Mouse (Mus musculus) thymus, adult 2 months (tissue): ENCODE results near the gene Prkag2. TPM values are rescaled to one million over a fixed set of nuclear protein-coding genes. Genes with fewer than 3 reads are reported as not detected.

ENCODE experiments used
- DNase-seq: peaks from one replicate; pipeline ENCODE4 v3.0.0; 2021
- H3K27ac ChIP-seq: fragments of 200-500 bp; 2 replicates; pipeline ENCODE4 v1.5.1; 2012; ENCODE audit warnings: low read length, control low read depth; ENCODE audit not compliant: control insufficient read depth, insufficient read depth
- H3K27me3 ChIP-seq: fragments of 200-500 bp; 2 replicates; pipeline ENCODE4 v1.6.1; 2012; ENCODE audit warnings: mild to moderate bottlenecking, low read length, moderate library complexity, mixed read lengths; ENCODE audit not compliant: control insufficient read depth, insufficient read depth
- H3K36me3 ChIP-seq: fragments of 200-500 bp; 2 replicates; pipeline ENCODE4 v1.6.1; 2012; ENCODE audit warnings: mild to moderate bottlenecking, low read length, moderate library complexity; ENCODE audit not compliant: control insufficient read depth, insufficient read depth
- H3K4me1 ChIP-seq: fragments of 200-500 bp; replicated peaks from 2 replicates; pipeline ENCODE4 v1.6.1; 2012; ENCODE audit warnings: low read length; ENCODE audit not compliant: control insufficient read depth, insufficient read depth
- H3K4me3 ChIP-seq: fragments of 200-500 bp; 2 replicates; pipeline ENCODE4 v1.5.1; 2012; ENCODE audit warnings: mild to moderate bottlenecking, low read length, control low read depth, moderate library complexity; ENCODE audit not compliant: control insufficient read depth, insufficient read depth
- CTCF ChIP-seq: fragments of 200-500 bp; IDR thresholded peaks from 2 replicates; pipeline ENCODE4 v1.5.1; 2012; ENCODE audit warnings: mild to moderate bottlenecking, control low read depth, low read length, moderate library complexity, borderline replicate concordance; ENCODE audit not compliant: control insufficient read depth, poor library complexity, insufficient read depth; ENCODE audit errors: extremely low read depth
- POLR2A ChIP-seq: fragments of 200-500 bp; IDR thresholded peaks from 2 replicates; pipeline ENCODE4 v1.6.1; 2012; ENCODE audit warnings: mild to moderate bottlenecking, low read length, control low read depth, moderate library complexity; ENCODE audit not compliant: control insufficient read depth, poor library complexity, insufficient read depth; ENCODE audit errors: extremely low read depth
- WGBS: fragments of 180-500 bp; shearing (Covaris S2); methylation state at CpG from one replicate; pipeline ENCODE4 v1.1.7; 2018; 5-methylcytosine and 5-hydroxymethylcytosine counted together
- polyA plus RNA-seq: library from polyadenylated mRNA; depleted of rRNA; stranded (reverse); fragments of >200 nt; gene quantifications from 2 replicates; pipeline ENCODE4 v1.2.3, GENCODE M21; 2012

Gene Prkag2
- polyA plus RNA-seq, 1 experiment, result 23.5 TPM

DNA sequence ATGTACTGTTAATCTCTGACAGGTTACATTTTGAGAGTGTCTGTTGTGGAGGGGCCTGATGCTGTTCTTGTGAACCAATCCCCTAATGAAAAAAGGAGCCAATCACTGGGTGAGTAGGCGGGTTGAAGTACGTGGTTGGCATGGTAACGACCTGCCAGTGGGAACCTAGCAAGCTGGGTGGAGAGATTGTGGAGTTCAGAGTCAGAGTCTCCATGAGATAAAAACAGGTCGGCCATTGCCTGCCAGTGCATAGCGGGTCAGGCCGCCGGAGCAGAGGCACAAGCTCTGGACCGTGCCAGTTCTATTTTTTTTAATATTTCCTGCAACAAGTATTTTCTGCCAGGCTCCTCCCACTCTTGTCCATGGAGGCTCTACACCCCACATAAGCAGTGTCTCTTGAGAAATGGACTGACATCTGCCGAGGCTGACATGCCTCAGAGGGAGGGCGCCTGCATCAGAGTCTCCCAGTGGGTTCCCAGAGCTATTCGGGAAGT lies 230.6 kb downstream of the Prkag2 start:
- no peak for DNase-seq
- WGBS, result 96% methylated on average over 11 of the region's 11 CpGs
- Histone ChIP-seq H3K27ac (no peak overlapping the region), H3K4me1 (no peaks in the 10 kb centered on the region), H3K4me3 (no peak overlapping the region), H3K36me3 (no peaks in the 10 kb centered on the region; the same call in 1 of the 2 replicates), H3K27me3 (no peaks in the 10 kb centered on the region)
- no peak for TF ChIP-seq CTCF

DNA sequence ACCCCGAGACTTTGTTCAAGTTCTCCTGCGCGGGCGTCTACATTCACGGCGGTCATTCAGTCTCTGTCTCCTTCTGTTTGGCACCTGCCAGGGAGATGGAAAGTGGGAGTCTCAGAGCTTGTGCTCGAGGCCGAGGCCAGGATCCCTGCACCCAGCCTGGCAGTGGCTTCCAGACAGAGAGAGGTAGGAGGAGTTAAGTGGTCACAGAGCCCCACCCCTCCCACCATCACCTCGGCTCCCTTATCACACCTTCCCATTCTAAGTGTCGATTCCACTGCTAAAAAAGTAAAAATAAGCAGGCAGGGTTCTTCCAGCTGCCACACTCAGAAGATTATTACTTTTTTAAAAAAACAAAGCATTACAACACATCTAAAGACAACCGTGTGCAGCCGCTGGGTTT lies 236.6 kb downstream of the Prkag2 start:
- DNase-seq, result no peak
- H3K4me1 ChIP-seq, result no peaks in the 10 kb centered on the region
- WGBS, result 92% methylated on average over 12 of the region's 12 CpGs
- H3K27me3 ChIP-seq, result no peaks in the 10 kb centered on the region
- no peak overlapping the region for H3K4me3 ChIP-seq
- H3K27ac ChIP-seq, result no peak overlapping the region
- peaks cover 7% of the 10 kb centered on the region for H3K36me3 ChIP-seq
- TF ChIP-seq CTCF, result no peak
- TF ChIP-seq POLR2A, result no peak

DNA sequence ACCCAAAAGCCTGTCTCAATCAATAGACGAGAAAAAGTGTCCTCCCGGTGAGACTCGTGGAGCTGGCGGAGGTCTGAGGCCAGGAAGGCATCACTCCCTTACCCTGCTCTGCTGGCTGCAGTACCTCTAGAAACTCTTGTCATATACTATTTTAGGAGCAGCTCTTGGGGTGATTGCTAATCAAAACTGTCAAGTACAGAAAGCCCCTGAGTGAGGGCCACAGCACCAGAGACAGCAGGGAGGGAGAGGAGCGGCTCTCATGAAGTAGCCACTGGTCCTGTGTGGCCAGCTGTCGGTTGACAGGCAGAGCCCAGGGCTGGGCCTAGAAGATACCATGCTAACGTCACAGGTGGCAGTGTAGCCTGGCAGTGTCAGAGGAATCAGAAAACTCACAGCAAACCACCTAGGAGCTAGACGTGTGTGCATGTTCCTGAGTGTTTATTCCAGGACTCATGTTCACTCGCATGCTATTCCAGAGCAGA lies 239.0 kb downstream of the Prkag2 start:
- no peak for DNase-seq
- WGBS, result 97% methylated on average over 9 of the region's 9 CpGs
- no peak overlapping the region for H3K27ac ChIP-seq
- TF ChIP-seq POLR2A (no peak), CTCF (no peak)
- H3K4me1 ChIP-seq, result no peaks in the 10 kb centered on the region
- no peak overlapping the region for H3K4me3 ChIP-seq
- H3K27me3 ChIP-seq, result no peaks in the 10 kb centered on the region
- H3K36me3 ChIP-seq, result peaks cover 7% of the 10 kb centered on the region

DNA sequence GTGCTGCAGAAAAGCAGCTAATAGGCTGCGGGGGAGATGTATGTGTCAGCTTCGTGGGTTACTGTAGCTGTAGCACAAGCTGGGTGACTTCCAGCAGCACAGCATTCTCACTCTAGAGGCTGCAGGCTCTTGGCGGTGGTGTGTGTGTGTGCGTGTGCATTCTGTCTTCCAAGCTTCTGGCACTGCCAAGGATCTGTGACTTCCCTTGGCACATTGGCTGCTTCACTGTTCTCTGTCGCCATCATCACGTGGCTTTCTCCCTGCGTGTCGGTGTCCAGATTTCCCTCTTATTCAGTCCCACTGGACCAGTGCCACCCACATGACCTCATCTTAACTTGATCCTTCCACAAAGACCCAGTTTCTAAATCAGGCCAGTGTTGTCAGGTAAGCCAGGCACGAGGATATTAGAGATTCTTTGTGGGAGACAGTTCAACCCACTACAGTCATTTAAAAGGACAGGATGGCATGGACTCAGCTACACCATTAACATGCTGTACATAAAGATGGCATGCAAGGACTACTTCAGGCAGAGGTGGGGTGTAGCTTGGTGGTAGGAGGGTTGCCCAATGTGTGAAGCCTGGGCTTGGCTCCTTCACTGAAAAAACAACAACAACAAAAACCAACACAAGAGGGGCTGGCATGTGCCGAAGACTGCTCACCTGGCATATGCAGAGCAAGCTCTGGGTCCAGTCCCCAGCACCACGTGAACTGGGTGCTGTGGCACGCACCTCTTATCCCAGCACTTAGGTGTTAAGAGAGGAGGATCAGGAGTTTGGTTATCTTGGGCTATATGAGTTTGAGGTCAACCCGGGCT lies 239.6 kb downstream of the Prkag2 start:
- DNase-seq, result no peak
- H3K27ac ChIP-seq, result no peak overlapping the region

DNA sequence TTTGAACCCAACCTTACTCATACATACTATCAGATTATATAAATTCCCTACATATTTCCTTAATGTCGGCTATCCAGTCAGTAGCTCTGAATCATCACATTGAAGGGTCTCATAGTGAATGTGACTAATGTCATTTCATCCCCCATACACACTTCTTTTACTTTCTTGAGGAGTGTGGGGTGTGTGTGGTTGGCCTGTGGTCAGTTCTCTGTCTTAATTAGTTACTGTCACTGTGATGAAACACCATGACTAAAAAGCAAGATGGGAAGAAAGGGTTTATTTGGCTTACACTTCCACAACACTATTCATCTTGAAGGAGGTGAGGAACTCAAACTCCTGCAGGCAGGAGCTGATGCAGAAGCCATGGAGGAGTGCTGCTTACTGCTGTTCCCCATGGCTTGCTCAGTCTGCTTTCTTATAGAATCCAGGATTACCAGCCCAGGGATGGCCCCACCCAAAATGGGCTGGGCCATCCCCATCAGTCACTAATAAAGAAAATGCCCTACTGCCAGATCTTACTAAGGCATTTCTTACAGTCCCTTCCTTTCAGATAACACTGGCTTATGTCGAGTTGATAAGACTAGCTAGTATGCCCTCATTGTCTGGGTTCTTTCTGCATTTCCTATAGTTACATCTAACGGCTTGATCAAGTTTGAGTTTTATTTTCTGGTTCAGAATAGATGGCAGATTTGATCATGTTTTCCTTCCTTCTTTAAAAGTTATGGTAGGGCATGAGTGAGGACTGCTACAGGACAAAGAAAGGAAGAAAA lies 240.5 kb downstream of the Prkag2 start:
- no peak for DNase-seq
- no peaks in the 10 kb centered on the region for H3K27me3 ChIP-seq
- H3K4me1 ChIP-seq, result no peaks in the 10 kb centered on the region
- TF ChIP-seq CTCF (no peak), POLR2A (no peak)
- no peak overlapping the region for H3K27ac ChIP-seq
- no peak overlapping the region for H3K4me3 ChIP-seq
- H3K36me3 ChIP-seq, result peaks cover 7% of the 10 kb centered on the region
- 74% methylated on average over 3 of the region's 3 CpGs for WGBS

More for the DNA sequence above, 239.6 kb downstream of the Prkag2 start:
- TF ChIP-seq CTCF (no peak), POLR2A (no peak)
- WGBS, result 93% methylated on average over 13 of the region's 13 CpGs
- no peaks in the 10 kb centered on the region for H3K27me3 ChIP-seq
- H3K36me3 ChIP-seq, result peaks cover 7% of the 10 kb centered on the region
- no peak overlapping the region for H3K4me3 ChIP-seq
- no peaks in the 10 kb centered on the region for H3K4me1 ChIP-seq

- Histone ChIP-seq H3K4me3 (no peak overlapping the region), H3K4me1 (no peaks in the 10 kb centered on the region), H3K36me3 (no peaks in the 10 kb centered on the region), H3K27ac (no peak overlapping the region), H3K27me3 (no peaks in the 10 kb centered on the region)
- DNase-seq, result no peak
- 94% methylated on average over 3 of the region's 3 CpGs for WGBS
- TF ChIP-seq CTCF (no peak), POLR2A (no peak)
These were observed 245.4 kb downstream of the Prkag2 start for GRCm38 (mm10) chr5:24854827-24855600.
